Mouse (Mus musculus): ENCODE results near the gene Ggnbp2.
A peak's percentile ranks its signal among the peaks of the same experiment; 100 is the strongest.

Gene Ggnbp2

DNA sequence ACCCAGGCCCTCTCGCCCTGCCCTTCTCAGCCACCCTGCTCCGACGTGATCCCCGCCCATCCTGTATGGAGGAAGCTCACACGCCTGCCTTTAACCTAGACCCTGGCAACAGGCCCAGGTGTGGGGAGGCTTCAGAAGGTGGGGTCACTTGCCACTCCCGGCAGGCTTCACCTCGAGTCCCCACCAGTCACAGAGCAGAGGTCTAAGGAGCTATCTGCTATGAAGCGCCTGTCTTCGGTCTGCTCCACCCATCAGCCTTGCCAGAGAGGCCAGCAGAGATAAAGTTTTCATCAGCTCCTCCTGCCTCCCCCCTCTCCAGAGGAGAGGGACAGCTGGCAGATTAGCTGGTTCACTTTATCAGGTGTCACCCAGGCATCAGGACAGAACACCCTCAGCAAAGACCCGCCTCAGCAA is 47.1 kb downstream of the Ggnbp2 start:
- DNase-seq (ENCODE audit: low spot score) = no peak

DNA sequence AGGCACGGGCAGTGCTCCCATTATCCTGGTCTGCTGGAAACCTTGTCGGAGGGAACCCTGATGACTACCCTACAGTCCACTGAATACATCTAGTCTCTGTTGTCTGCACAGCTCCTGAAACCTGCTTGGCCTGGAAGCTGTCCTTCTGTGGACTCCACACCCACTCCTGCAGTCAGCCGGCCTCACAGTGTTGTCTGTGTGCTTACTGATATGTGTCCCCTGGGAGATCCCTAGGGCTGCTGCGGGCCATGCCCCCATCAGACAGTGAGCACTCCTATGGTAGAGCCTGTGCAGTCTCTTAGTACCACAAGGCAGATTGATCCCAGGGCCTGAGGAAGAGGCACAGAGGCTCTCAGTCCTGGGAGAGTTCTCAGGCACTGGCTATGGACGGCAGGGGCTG is 48.1 kb downstream of the Ggnbp2 start:
- DNase-seq (ENCODE audit: low spot score) = no peak

DNA sequence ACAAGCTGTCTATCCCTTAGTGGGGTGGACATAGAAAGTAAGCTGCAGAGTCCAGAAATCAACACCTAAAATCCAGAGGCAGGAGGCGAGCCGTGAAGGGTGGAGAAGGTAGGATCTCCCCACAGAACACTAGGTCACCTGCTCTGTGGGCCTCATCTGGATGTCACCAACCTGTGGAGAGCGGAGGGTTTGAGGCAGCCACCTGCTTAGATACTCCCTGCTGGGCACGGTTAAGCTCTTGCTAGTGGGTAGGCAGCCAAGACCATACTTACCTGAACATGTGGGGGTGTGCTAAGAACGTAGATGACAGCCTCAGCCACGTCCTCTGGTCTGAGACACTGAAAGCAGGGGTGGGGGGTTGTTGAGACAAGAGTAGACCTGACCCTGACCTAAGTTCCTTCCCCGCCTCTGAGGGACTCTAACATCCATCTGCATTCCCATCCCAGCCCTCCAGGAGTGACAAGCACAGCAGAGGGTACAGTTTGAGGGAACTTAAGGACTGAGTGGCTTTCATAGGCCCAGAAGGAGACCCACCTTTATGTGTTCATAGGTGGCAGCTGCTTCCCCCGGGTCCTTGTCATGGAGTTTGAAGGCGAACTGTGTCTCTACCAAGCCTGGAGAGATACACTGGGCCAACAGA is 49.4 kb downstream of the Ggnbp2 start:
- DNase-seq (ENCODE audit: low spot score) = no peak

DNA sequence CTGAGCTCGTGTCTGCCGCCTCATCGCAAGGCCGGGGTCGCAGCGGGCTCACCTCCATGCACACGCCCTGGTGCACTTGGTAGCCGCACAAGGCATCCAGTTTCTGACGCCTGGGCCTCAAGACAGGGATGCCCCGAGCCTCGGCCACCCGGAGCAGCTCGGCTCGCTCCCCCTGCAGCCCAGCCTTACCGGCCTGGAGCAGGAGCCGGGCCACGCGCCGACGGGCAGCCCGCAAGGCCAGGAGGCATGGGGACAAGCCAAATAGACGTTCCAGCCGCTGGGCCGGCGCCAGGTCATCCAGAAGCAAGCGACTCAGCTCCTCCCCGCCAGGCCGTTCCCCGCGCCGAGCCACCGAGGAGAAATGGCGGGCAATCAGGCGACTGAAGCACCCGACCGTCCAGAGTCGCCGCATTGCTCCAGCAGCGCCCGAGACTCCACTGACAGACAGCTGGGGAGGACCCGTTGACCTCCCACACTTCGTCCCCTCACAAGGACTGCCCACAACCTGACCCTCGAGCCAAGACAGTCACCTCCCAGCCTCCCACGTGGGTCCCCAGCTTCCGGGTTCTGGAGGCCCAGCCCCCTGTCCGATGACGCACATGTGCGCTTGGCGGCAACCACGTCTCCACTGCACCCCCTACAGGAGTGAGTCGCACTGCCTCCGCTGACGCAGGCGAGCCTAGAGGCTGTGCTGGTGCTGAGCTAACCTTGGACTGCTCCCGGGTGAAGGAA is 51.5 kb downstream of the Ggnbp2 start, which contains the start of gene Mrm1:
Gene Mrm1, minus strand, starts transcription at position 555 of the 732 bp plus-strand sequence.
- peak; percentile 77 for DNase-seq (ENCODE audit: low spot score)

DNA sequence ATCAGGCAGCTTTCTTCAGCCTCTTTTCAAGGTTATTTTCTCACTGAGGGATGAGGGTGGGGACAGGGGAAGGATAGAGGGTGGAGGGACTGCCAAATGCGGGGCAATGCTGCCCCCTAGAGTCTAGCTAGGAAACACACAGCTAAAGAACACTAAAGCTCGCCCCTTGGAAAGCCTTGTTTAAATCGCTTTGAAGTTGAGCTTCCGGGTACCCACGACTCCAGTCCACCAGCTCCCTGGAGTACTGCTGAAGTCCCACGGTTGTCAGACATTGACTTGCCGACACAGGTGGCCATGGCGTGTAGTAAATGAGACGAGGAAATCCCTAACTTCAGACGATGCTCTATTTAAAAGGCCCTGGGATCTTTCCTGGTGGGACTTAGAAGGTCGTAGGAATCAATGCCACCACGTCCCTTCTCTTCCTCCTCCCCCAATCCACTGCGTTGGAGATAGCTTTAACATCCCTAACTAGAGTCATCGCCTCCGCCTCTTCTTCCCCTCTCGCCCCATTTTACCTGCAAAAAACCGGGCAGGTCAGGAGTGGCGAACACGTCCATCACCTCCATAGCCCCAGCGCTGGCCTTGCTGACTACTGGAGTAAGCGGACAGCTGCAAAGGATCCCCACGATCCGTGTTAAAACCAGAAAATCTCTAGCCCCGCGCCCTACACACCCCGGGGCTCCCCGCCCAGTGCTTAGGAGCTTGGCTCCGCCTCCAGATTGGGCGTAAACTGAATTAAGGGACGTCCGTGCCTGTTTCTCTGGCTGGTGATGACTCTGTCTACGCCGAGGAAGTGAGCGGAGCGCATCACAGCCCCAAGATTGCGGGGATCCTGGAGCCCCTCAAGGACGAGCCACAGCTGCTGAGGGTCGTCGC is 52.3 kb downstream of the Ggnbp2 start:
- DNase-seq (ENCODE audit: low spot score) = peak; percentile 35

DNA sequence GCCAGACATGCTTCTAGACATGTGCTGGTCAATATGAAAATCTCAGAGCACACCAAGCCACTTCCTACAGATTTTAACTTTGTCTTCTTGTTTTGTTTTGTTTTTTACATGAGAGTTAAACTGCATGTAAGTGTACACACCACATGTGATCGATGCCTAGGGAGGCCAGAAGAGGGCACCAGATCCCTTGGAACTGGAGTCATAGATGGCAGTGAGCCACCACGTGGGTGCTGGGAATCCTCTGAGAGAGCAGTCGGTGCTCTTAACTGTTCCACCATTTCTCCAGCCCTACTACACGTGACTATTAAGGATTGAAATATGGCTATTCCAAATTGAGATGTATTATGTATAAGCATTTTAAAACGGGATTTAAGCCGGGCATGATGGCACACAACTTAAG is 53.3 kb downstream of the Ggnbp2 start:
- no peak for DNase-seq (ENCODE audit: low spot score)

DNA sequence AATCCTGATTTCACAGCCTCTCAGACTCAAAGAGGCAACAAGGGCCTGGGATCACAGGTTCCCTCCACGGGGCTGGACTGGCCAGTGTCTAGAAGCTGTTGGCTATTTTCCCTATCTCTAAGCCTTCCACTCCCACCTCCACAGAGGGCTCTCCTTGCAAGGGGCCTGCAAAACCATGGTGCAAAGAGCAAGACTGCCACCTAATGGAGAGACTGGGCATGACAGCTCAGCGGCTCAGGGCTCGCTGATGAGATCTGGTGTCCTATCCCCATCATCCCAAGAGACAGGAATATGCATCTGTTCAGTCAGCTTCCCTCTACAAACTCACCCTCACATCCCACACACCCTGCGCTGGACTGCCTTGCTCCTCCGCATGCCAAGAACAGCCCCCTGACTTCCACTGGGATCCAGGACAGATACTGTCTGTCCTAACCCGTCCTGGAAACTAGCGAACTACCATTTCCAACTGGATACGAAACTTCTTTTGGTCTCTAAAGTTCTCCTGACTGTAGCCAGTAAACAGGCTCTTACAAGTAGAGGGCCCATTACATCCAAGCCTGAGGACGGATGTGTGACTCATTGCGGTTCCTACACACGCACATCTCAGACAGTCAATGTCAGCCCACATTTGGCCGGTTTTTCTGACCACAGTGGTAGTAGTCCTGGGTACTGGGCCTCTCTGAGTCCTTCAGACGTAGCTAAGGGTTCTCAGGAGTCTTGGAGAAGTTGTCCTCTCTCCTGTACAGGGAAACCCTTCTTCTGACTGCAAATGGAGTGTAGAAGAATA is 56.7 kb downstream of the Ggnbp2 start:
- DNase-seq (ENCODE audit: low spot score) = peak; percentile 49

DNA sequence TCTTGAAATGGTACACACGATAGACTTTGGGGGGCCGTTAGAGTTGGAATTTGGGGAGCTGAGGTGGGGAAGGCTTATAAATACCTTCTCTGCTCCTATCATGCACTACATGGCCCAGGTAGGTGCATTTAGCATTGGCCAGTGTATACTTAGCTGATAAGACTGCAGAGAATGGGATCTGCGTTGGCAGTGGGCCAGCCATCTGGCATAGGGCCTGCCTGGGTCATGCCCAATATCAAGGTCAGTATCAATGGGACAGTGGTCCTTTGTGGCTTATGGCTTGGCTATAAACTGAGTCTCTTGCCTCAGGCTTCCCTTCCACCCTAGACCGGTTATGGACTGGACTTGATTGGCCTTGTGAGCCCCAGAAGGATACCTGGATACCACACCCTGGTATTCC is 66.2 kb downstream of the Ggnbp2 start:
- DNase-seq (ENCODE audit: low spot score) = no peak

DNA sequence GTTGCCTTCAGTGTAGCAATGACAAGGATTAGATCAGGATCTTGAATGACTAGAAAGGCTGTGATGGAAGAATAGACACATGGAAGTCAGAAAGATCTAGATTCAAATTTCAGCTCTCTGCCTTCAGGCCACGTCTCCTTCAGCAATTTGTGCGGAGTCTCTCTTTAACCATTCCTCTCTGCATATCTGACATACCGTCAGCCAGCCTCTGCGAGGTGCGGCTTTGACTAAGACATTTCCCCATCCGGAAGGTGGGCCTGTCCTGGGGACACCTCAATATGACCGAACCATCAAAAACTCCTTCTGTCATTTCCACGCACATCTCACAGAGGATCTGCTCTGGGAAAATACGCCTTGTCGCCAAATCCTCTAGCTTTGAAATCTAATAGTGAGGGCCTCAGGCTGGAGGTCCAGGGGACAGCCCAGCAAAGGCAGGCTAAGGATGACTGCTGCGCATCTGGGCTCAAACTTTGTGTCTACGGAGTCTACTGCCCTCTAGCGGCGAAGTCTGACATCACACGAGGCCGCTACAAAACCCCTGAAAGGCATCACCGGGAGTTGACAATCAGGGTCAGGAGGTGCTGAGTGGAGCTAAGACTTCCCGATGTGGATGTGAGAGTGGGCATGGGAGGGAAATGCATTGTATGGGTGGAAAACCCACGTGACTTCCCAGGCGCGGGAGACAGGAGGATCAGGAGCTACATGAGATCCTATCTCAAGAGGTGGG is 72.8 kb downstream of the Ggnbp2 start:
- DNase-seq (ENCODE audit: low spot score) = peak; percentile 46

DNA sequence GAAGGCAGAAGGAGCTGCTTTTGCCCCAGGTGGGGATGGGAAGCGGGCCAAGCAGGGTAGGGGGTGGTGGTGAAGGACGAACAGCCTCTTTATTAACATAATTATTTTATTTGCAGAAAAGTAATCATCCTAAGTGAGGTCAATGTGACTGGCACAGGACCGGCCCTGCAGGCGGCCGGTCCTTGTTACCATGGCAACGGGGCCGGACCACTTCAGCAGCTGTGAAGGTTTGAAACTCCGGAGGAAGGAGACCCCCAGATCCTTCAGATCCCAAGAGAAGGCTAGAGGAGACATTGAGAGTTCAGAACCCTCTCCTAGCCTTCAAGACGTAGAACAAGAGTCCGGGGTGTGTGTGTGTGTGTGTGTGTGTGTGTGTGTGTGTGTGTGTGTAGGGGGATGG is 73.6 kb downstream of the Ggnbp2 start:
- DNase-seq (ENCODE audit: low spot score) = no peak

DNA sequence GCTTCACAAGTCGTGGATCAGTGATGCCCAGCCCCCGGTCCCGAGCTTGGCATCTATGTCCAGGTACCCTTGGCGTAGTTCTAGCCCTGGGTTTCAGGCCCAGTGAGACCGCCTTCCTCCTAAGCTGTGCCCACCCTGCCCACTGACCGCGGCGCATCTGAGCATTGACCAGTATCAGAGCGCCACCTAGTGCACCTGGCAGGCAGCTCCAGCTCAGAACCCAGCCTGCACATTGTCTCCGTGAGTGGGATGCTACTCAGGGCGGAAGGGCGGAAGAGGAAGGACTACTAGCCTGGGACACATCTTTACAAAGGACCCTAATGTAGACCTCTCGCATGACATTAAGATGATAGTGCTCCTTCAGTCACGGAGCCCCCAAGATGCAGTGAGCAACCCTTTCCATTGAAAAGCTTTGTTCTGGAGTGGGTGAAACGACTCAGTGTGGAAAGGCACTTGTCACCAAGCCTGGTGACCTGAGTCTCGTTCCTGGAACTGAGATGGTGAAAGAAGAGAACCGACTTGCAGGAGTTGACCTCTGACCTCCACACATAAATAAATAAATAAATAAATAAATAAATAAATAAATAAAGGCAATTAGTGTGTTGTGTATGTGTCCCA is 76.0 kb downstream of the Ggnbp2 start:
- peak; percentile 36 for DNase-seq (ENCODE audit: low spot score)

DNA sequence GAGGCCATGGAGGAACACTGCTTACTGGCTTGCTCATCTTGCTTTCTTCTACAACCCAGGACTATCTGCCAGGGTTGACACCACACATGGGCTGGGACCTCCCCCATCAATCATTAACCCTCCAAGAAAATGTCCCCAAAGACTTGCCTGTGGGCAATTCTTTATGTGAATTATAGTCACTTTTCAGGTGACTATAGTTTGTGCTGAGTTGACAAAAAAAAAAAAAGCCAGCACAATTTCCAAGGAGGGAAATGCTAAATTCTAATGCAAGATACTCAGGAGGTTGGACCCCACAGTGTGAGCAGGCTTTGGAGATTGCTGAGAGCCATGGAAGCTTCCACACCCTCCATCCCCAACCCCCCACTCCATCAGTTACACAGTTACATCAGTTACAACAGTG is 77.1 kb downstream of the Ggnbp2 start:
- no peak for DNase-seq (ENCODE audit: low spot score)

DNA sequence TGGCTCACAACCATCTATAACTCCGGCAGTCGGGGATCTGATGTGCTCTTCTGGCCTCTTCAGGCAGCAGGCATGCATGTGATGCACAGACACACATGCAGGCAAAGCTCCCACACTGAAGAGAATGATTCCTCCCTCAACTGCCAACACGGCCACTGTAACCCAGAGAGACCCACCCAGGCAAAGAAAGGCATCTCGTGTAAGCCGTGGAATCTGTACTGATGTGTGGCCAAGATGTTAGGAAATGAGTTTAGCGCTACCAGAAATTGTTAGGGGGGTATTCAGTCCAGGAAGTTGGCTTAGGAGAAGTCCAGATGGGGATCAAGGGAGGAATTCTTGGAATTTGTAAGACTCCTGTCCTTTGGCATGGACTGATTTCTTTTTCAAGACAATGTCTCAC is 80.2 kb downstream of the Ggnbp2 start:
- DNase-seq (ENCODE audit: low spot score) = no peak
